33 mouse cellular contexts compared by ENCODE assay signal in the genomic region with DNA sequence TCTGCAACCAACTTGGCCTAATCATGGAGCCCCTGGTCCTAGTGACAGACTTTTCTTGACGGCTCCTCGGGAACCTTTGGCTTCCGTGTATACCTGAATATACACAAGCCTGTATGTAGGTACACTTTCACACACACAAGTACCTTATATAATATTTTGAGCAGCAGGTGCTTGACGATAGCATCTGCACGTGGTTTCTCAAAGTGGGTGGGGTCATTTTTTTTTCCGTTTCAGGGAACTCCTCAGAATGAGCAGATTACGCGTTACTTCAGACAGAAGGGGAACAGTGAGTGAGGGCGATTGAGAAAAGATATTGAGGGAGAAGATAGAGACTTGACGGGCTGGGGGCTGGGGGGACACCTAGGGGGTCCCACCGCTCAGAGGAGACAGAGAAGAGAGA. TPM values are rescaled to one million over a fixed set of nuclear protein-coding genes. Genes with fewer than 3 reads are reported as not detected.
DNase-seq lines count a peak whose midpoint lies in the region; ATAC-seq and TF ChIP-seq lines count a peak whose summit lies in the region.
"Had no signal": no experiment of that assay in that cellular context is flagged by ENCODE, and none has a peak within 500 bp of the region (broad histone marks: within the 10 kb centered on the region; RNA-seq: fewer than 3 reads in every experiment).

No protein-coding gene starts in this region.

- H3K27ac ChIP-seq in heart, embryonic 10.5 days = no peak overlapping the region
- H3K27ac ChIP-seq in liver, postnatal 0 days (ENCODE audit: low read depth) = no peak overlapping the region
- H3K27ac ChIP-seq: embryonic facial prominence, embryonic 13.5 days; forebrain, embryonic 10.5 days; forebrain, embryonic 15.5 days; gastrocnemius, adult 2 months; heart, adult 2 months; heart, embryonic 13.5 days; hindbrain, embryonic 10.5 days; intestine, embryonic 15.5 days; layer of hippocampus, adult 2 months; limb, embryonic 13.5 days; neural tube, embryonic 15.5 days had no signal

- H3K27me3 ChIP-seq in heart, embryonic 10.5 days (ENCODE audit: insufficient read depth, poor library complexity, severe bottlenecking) = no peaks in the 10 kb centered on the region
- H3K27me3 ChIP-seq in liver, postnatal 0 days (ENCODE audit: insufficient read depth, low read length) = no peaks in the 10 kb centered on the region
- H3K27me3 ChIP-seq: embryonic facial prominence, embryonic 13.5 days; forebrain, embryonic 15.5 days; heart, embryonic 13.5 days; intestine, embryonic 15.5 days; limb, embryonic 13.5 days; neural tube, embryonic 15.5 days had no signal

- 84% methylated on average over 11 of the region's 11 CpGs for WGBS in heart, embryonic 10.5 days
- WGBS in liver, postnatal 0 days (ENCODE audit: insufficient replicate concordance) = 55% methylated on average over 11 of the region's 11 CpGs

- H3K9ac ChIP-seq in liver, postnatal 0 days (replicated peaks) = no peak overlapping the region
- H3K9ac ChIP-seq: embryonic facial prominence, embryonic 13.5 days; forebrain, embryonic 15.5 days; heart, embryonic 13.5 days; intestine, embryonic 15.5 days; limb, embryonic 13.5 days; neural tube, embryonic 15.5 days had no signal

- H3K4me1 ChIP-seq in heart, embryonic 10.5 days = peaks cover 29% of the 10 kb centered on the region
- H3K4me1 ChIP-seq in liver, postnatal 0 days (ENCODE audit: insufficient read depth) = peaks cover 17% of the 10 kb centered on the region; the same call in 1 of the 2 replicates
- H3K4me1 ChIP-seq: embryonic facial prominence, embryonic 13.5 days; intestine, embryonic 15.5 days; limb, embryonic 13.5 days; neural tube, embryonic 15.5 days had no signal

- ATAC-seq in liver, postnatal 0 days = no peak
- ATAC-seq: forebrain, embryonic 15.5 days; hindbrain, embryonic 16.5 days; intestine, embryonic 15.5 days had no signal

- peaks cover 47% of the 10 kb centered on the region for H3K36me3 ChIP-seq in heart, embryonic 10.5 days
- peaks cover 14% of the 10 kb centered on the region for H3K36me3 ChIP-seq in liver, postnatal 0 days (replicated peaks; ENCODE audit: insufficient read depth, low read length)

- TF ChIP-seq EP300 in liver, postnatal 0 days (IDR thresholded peaks at IDR 0.05; ENCODE audit: low read depth) = no peak

- H3K4me2 ChIP-seq in liver, postnatal 0 days (ENCODE audit: low read depth, low read length) = no peak overlapping the region
- H3K4me2 ChIP-seq: embryonic facial prominence, embryonic 13.5 days; forebrain, embryonic 15.5 days; heart, embryonic 13.5 days; intestine, embryonic 15.5 days; limb, embryonic 13.5 days; neural tube, embryonic 15.5 days had no signal

- no peak for TF ChIP-seq CTCF in liver, postnatal 0 days (IDR thresholded peaks at IDR 0.05; ENCODE audit: low read depth)

- no peak overlapping the region for H3K4me3 ChIP-seq in heart, embryonic 10.5 days
- no peak overlapping the region for H3K4me3 ChIP-seq in liver, postnatal 0 days (ENCODE audit: low read depth, low read length)
- H3K4me3 ChIP-seq: embryonic facial prominence, embryonic 13.5 days; forebrain, embryonic 10.5 days; forebrain, embryonic 15.5 days; gastrocnemius, adult 2 months; heart, adult 2 months; heart, embryonic 13.5 days; hindbrain, embryonic 10.5 days; intestine, embryonic 15.5 days; layer of hippocampus, adult 2 months; limb, embryonic 13.5 days; neural tube, embryonic 15.5 days had no signal

- H3K9me3 ChIP-seq in heart, embryonic 10.5 days = no peaks in the 10 kb centered on the region
- no peaks in the 10 kb centered on the region for H3K9me3 ChIP-seq in liver, postnatal 0 days (ENCODE audit: low read length)
- H3K9me3 ChIP-seq: embryonic facial prominence, embryonic 13.5 days; forebrain, embryonic 10.5 days; forebrain, embryonic 15.5 days; heart, embryonic 13.5 days; hindbrain, embryonic 10.5 days; intestine, embryonic 15.5 days; limb, embryonic 13.5 days; neural tube, embryonic 15.5 days had no signal

- DNase-seq in heart, adult 11 months = peak; percentile 83
- no peak for DNase-seq in heart, embryonic 10.5 days (ENCODE audit: low spot score)
- peak; percentile 52 for DNase-seq in thymus, postnatal 14 days
- no peak for DNase-seq in thymus, postnatal 4 days
- DNase-seq in liver, postnatal 0 days = peak; percentile 12
- no peak for DNase-seq in right cerebral cortex, postnatal 36 days (ENCODE audit: low spot score in 2 of 2)
- no peak for DNase-seq in ovary, postnatal 14 days (ENCODE audit: low spot score)
- DNase-seq: adrenal gland, postnatal 25 days; cerebellum, adult 11-12 months; cerebellum, adult 9-11 months; gastrocnemius, adult 2 months; gastrocnemius, postnatal 36 days; heart, postnatal 10 days; kidney, adult 2 months; kidney, postnatal 36 days; lung, postnatal 36 days; midbrain, embryonic 14.5 days; right cerebral cortex, adult 18-20 months; right cerebral cortex, postnatal 4 days had no signal

RNA-seq across cellular contexts. Expression of a gene that starts 16.9 kb away (rescaled TPM):
- polyA plus RNA-seq in heart, embryonic 10.5 days (2016; fragmentation: Nextera tagmentation; extraction: Ambion mirVana) = 0.43 TPM in 1 of 2 replicates, not detected in the other
- not detected in 2 replicates for polyA plus RNA-seq in liver, postnatal 0 days (2015; fragmentation: Nextera tagmentation; extraction: Ambion mirVana)
- polyA plus RNA-seq: embryonic facial prominence, embryonic 13.5 days; heart, adult 2 months; hindbrain, embryonic 10.5 days; intestine, embryonic 15.5 days; limb, embryonic 13.5 days; liver, embryonic 16.5 days; lung, embryonic 16.5 days; midbrain, embryonic 14.5 days; neural tube, embryonic 15.5 days; spleen, adult 2 months had no signal

RNA-seq across cellular contexts. Expression of a gene that starts 17.0 kb away (rescaled TPM):
- polyA plus RNA-seq in heart, embryonic 10.5 days (2016; fragmentation: Nextera tagmentation; extraction: Ambion mirVana) = 42.8 and 53.0 TPM in 2 replicates
- 14.9 and 17.0 TPM in 2 replicates for polyA plus RNA-seq in liver, postnatal 0 days (2015; fragmentation: Nextera tagmentation; extraction: Ambion mirVana)

RNA-seq across cellular contexts. Expression of a gene that starts 22.1 kb away (rescaled TPM):
- 25.5 and 33.5 TPM in 2 replicates for polyA plus RNA-seq in heart, embryonic 10.5 days (2016; fragmentation: Nextera tagmentation; extraction: Ambion mirVana)
- polyA plus RNA-seq in liver, postnatal 0 days (2015; fragmentation: Nextera tagmentation; extraction: Ambion mirVana) = 5.3 and 7.7 TPM in 2 replicates

RNA-seq across cellular contexts. Expression of a gene that starts 42.9 kb away (rescaled TPM):
- polyA plus RNA-seq in heart, embryonic 10.5 days (2016; fragmentation: Nextera tagmentation; extraction: Ambion mirVana) = 9.9 and 23.3 TPM in 2 replicates
- 0.38 and 0.58 TPM in 2 replicates for polyA plus RNA-seq in liver, postnatal 0 days (2015; fragmentation: Nextera tagmentation; extraction: Ambion mirVana)

RNA-seq across cellular contexts. Expression of a gene that starts 53.7 kb away (rescaled TPM):
- 91.7 and 127 TPM in 2 replicates for polyA plus RNA-seq in heart, embryonic 10.5 days (2016; fragmentation: Nextera tagmentation; extraction: Ambion mirVana)
- 26.6 and 28.2 TPM in 2 replicates for polyA plus RNA-seq in liver, postnatal 0 days (2015; fragmentation: Nextera tagmentation; extraction: Ambion mirVana)

Comparison
In these comparisons a context has a peak if more than half of its experiments do, and no peak if none do; other contexts are left out.
1. DNase-seq: peak in heart, adult 11 months (single experiment), thymus, postnatal 14 days (single experiment) and liver, postnatal 0 days (single experiment); none in heart, embryonic 10.5 days (single experiment), thymus, postnatal 4 days (single experiment), right cerebral cortex, postnatal 36 days (0 of 2) and ovary, postnatal 14 days (single experiment).